Mouse (Mus musculus) CH12.LX (cell line): ENCODE measurements around the gene Ezh2.

Experiments used
- CTCF ChIP-seq, 2 experiments: IDR thresholded peaks in 1 of 2; conservative IDR thresholded peaks in 1 of 2; 2 replicates each; pipeline ENCODE4 v1.5.1; 2011 to 2012; ENCODE audit warnings: low read depth in 2 of 2, low read length in 2 of 2, improper control_type of control experiment in 1 of 2, inconsistent platforms in 1 of 2, mild to moderate bottlenecking in 1 of 2, moderate library complexity in 1 of 2
- E2F4 ChIP-seq: IDR thresholded peaks from 2 replicates; pipeline ENCODE4 v1.6.1; 2011; ENCODE audit warnings: low read depth, low read length, improper control_type of control experiment; ENCODE audit not compliant: insufficient replicate concordance
- GABPA ChIP-seq: IDR thresholded peaks from 2 replicates; pipeline ENCODE4 v1.6.1; 2012; ENCODE audit warnings: low read depth, low read length, improper control_type of control experiment, inconsistent platforms; ENCODE audit not compliant: insufficient replicate concordance
- NELFE ChIP-seq: IDR thresholded peaks from 2 replicates; pipeline ENCODE4 v1.6.1; 2011; ENCODE audit warnings: low read depth, low read length, improper control_type of control experiment
- NRF1 ChIP-seq: IDR thresholded peaks from 2 replicates; pipeline ENCODE4 v1.6.1; 2014; ENCODE audit warnings: low read depth, mild to moderate bottlenecking, inconsistent platforms, low read length, improper control_type of control experiment, moderate library complexity
- POLR2A ChIP-seq: IDR thresholded peaks from 2 replicates; pipeline ENCODE4 v1.6.1; 2011; ENCODE audit warnings: low read depth, mild to moderate bottlenecking, improper control_type of control experiment, low read length
- UBTF ChIP-seq: IDR thresholded peaks from 2 replicates; pipeline ENCODE4 v1.6.1; 2012; ENCODE audit warnings: low read depth, mild to moderate bottlenecking, inconsistent platforms, low read length, improper control_type of control experiment, moderate library complexity
- USF2 ChIP-seq: conservative IDR thresholded peaks from 2 replicates; pipeline ENCODE4 v1.6.1; 2011; ENCODE audit warnings: low read depth, low read length, improper control_type of control experiment

GRCm38 (mm10) chr6:47635207-47635994 lies 40.3 kb upstream of the Ezh2 start:
- TF ChIP-seq POLR2A (no peak), CTCF (conservative IDR thresholded peaks at IDR 0.05 in 1 of 2, IDR thresholded peaks at IDR 0.05 in 1 of 2; ENCODE audit: low read depth in 2 of 2, low read length in 2 of 2) (peak in 1 of 2 experiments; percentile 39; a peak in 2 of 4 replicates), GABPA (no peak), NRF1 (no peak), NELFE (no peak), UBTF (no peak), USF2 (no peak), E2F4 (0 out of 2 replicates have a peak, but pooled peaks have one; percentile 10)
